In genomic region chrX:49250816-49251215, GRCm38 (mm10) we compare ENCODE assay signal across 22 mouse cellular contexts. TPM values are rescaled to one million over a fixed set of nuclear protein-coding genes. Genes with fewer than 3 reads are reported as not detected.
DNase-seq lines count a peak whose midpoint lies in the region; TF ChIP-seq lines count a peak whose summit lies in the region.
"Had no signal": no experiment of that assay in that cellular context is flagged by ENCODE, and none has a peak within 500 bp of the region (broad histone marks: within the 10 kb centered on the region; RNA-seq: fewer than 3 reads in every experiment).

No protein-coding gene starts in this region.

- H3K36me3 ChIP-seq in ES-E14 (ENCODE audit: control insufficient read depth, insufficient read depth, low read length, poor library complexity, severe bottlenecking), result no peaks in the 10 kb centered on the region
- H3K36me3 ChIP-seq: G1E had no signal

- in situ Hi-C loops in ES-E14 (cut with MboI; ENCODE audit: low sequenced_read_pairs in 2 of 2, unreplicated experiment in 2 of 2), result no loop called here

- H3K9ac ChIP-seq in ES-E14 (ENCODE audit: insufficient read depth, low read depth, low read length, poor library complexity, severe bottlenecking), result no peak overlapping the region

- H3K4me1 ChIP-seq in ES-E14 (ENCODE audit: control insufficient read depth in 2 of 2, insufficient read depth in 2 of 2, low read length in 2 of 2, poor library complexity in 1 of 2), result peaks cover 0 to 2% of the 10 kb centered on the region in 2 experiments; a peak in 1 of 4 replicates

- DNase-seq in ES-CJ7 (ENCODE audit: low read depth, low spot score) (peak; percentile 39), ES-E14 (ENCODE audit: low read depth, low spot score) (peak; percentile 21), R1 (ENCODE audit: low read depth, low spot score) (peak; percentile 52), ZHBTc4 (ENCODE audit: low read depth, low spot score) (peak; percentile 52)
- DNase-seq in spleen, adult 12 weeks (ENCODE audit: low spot score), result no peak
- DNase-seq in retina, embryonic 14.5 days (ENCODE audit: low spot score), result no peak
- no peak for DNase-seq in heart, adult 9 months (ENCODE audit: low spot score in 2 of 2)
- no peak for DNase-seq in cerebellum, adult 11-12 months
- DNase-seq: adrenal gland, adult 2 months; adrenal gland, adult 8-10 months; adrenal gland, postnatal 10 days; adrenal gland, postnatal 14 days; adrenal gland, postnatal 25 days; adrenal gland, postnatal 36 days; B cell, adult 2 months; cerebellum, adult 11 months; cerebellum, adult 18-20 months; cerebellum, adult 2 months; cerebellum, adult 8-10 months; cerebellum, adult 9-10 months; cerebellum, adult 9-11 months had no signal

- H3K9me3 ChIP-seq in ES-E14 (ENCODE audit: control insufficient read depth, insufficient read depth, low read depth, low read length), result no peaks in the 10 kb centered on the region
- H3K9me3 ChIP-seq: G1E had no signal

- no peak overlapping the region for H3K4me3 ChIP-seq in ES-E14 (ENCODE audit: insufficient read depth in 1 of 2, low read depth in 1 of 2, low read length in 2 of 2, poor library complexity in 1 of 2, severe bottlenecking in 1 of 2)

- H3K27ac ChIP-seq in ES-E14 (ENCODE audit: insufficient read depth, low read depth, low read length, poor library complexity, severe bottlenecking), result no peak overlapping the region

TF ChIP-seq in ES-E14, 5 proteins besides CTCF, POLR2A, EP300 and RAD21:
- TF ChIP-seq HCFC1 (IDR thresholded peaks at IDR 0.05; ENCODE audit: borderline replicate concordance, insufficient read depth, low read length), result no peak
- TF ChIP-seq ZC3H11A (IDR thresholded peaks at IDR 0.05; ENCODE audit: borderline replicate concordance, low read depth, low read length), result no peak
- no peak for TF ChIP-seq ZNF384 (IDR thresholded peaks at IDR 0.05; ENCODE audit: low read depth, low read length)
- no peak for TF ChIP-seq CHD2 (IDR thresholded peaks at IDR 0.05; ENCODE audit: low read depth, low read length)
- no peak for TF ChIP-seq MAFK (IDR thresholded peaks at IDR 0.05; ENCODE audit: insufficient read depth, low read depth, low read length)
TF ChIP-seq in ES-E14: peak in this region for 0.

RNA-seq across cellular contexts. Expression of gene Enox2, which starts 37.2 kb away (rescaled TPM):
- 3.3 and 5.2 TPM in 2 replicates for total RNA-seq in ES-E14 (2012; rRNA removed)

Comparison
In these comparisons a context has a peak if more than half of its experiments do, and no peak if none do; other contexts are left out.
1. DNase-seq: peak in ES-CJ7 (single experiment), ES-E14 (single experiment), R1 (single experiment) and ZHBTc4 (single experiment); none in spleen, adult 12 weeks (single experiment), retina, embryonic 14.5 days (single experiment), heart, adult 9 months (0 of 2) and cerebellum, adult 11-12 months (single experiment).